Mouse (Mus musculus) cortical plate, adult 2 months (tissue): ENCODE measurements around the gene RPS10-NUDT3.

Experiments
- CTCF ChIP-seq: fragments of 200-500 bp; IDR thresholded peaks from 2 replicates; pipeline ENCODE4 v1.5.1; 2011; ENCODE audit warnings: mild to moderate bottlenecking, control low read depth, low read length; ENCODE audit not compliant: insufficient read depth; ENCODE audit errors: extremely low read depth
- POLR2A ChIP-seq: fragments of 200-500 bp; IDR thresholded peaks from 2 replicates; pipeline ENCODE4 v1.6.1; 2011; ENCODE audit warnings: mild to moderate bottlenecking, low read length, control low read depth; ENCODE audit not compliant: insufficient read depth; ENCODE audit errors: extremely low read depth

- TF ChIP-seq POLR2A, result no peak
- 0 out of 2 replicates have a peak, but pooled peaks have one; percentile 5 for TF ChIP-seq CTCF
Measured at GRCm38 (mm10) chr17:27595659-27596375, 39.2 kb downstream of the RPS10-NUDT3 start.
